Mouse (Mus musculus) mesoderm, embryonic 11.5 days (tissue): ENCODE measurements around the gene Rpl32.
A peak's percentile ranks its signal among the peaks of the same experiment; 100 is the strongest.

Experiments used
- DNase-seq: peaks from one replicate; pipeline ENCODE4 v3.0.0-alpha.2; 2012; ENCODE audit warnings: low read depth, low spot score

The Rpl32 gene

GRCm38 (mm10) chr6:115767357-115767756, 41.2 kb downstream of the Rpl32 start:
- no peak for DNase-seq

GRCm38 (mm10) chr6:115764179-115764578, 44.4 kb downstream of the Rpl32 start:
- peak; percentile 88 for DNase-seq

GRCm38 (mm10) chr6:115761995-115762756, 46.4 kb downstream of the Rpl32 start, which contains the start of gene Tmem40:
Gene Tmem40 (minus strand): TSS chr6:115762410.
- DNase-seq: peak; percentile 62

- DNase-seq: no peak
Measured at GRCm38 (mm10) chr6:115760982-115761381, 47.6 kb downstream of the Rpl32 start.

GRCm38 (mm10) chr6:115760137-115760536, 48.4 kb downstream of the Rpl32 start:
- no peak for DNase-seq

- DNase-seq: no peak
Measured at GRCm38 (mm10) chr6:115759461-115759860, 49.1 kb downstream of the Rpl32 start.

- DNase-seq: no peak
Measured at GRCm38 (mm10) chr6:115758981-115759435, 49.5 kb downstream of the Rpl32 start.

- no peak for DNase-seq
Measured at GRCm38 (mm10) chr6:115755536-115755935, 53.0 kb downstream of the Rpl32 start.
